Mouse (Mus musculus) embryonic facial prominence, embryonic 11.5 days (tissue): ENCODE measurements around the gene Anxa1. TPM values are rescaled to one million over a fixed set of nuclear protein-coding genes. Genes with fewer than 3 reads are reported as not detected.

Source experiments
- ATAC-seq: fragments of 200-750 bp; cut with Nextera tagmentation; replicated peaks from 2 replicates; pipeline ENCODE4 v1.8.0; 2017; ENCODE audit warnings: low read depth; ENCODE audit not compliant: insufficient number of reproducible peaks, low FRiP score, low TSS enrichment
- DNase-seq: peaks from one replicate; pipeline ENCODE4 v3.0.0-alpha.2; 2015; ENCODE audit warnings: low spot score
- H3K27ac ChIP-seq: fragments of 300-500 bp; sonication (generic); replicated peaks from 2 replicates; pipeline ENCODE4 v1.5.1; 2014; ENCODE audit warnings: mild to moderate bottlenecking, low read depth, low read length, control low read depth
- H3K27me3 ChIP-seq: fragments of 300-500 bp; sonication (generic); 2 replicates; pipeline ENCODE4 v1.6.1; 2014; ENCODE audit warnings: mild to moderate bottlenecking, low read length, moderate library complexity, mixed read lengths; ENCODE audit not compliant: control insufficient read depth, insufficient read depth
- H3K36me3 ChIP-seq: fragments of 300-500 bp; sonication (generic); replicated peaks from 2 replicates; pipeline ENCODE4 v1.6.1; 2014; ENCODE audit warnings: low read depth, mild to moderate bottlenecking, low read length, moderate library complexity, mixed read lengths; ENCODE audit not compliant: control insufficient read depth, insufficient read depth
- H3K4me1 ChIP-seq: fragments of 300-500 bp; sonication (generic); 2 replicates; pipeline ENCODE4 v1.6.1; 2014; ENCODE audit warnings: low read length, mixed read lengths; ENCODE audit not compliant: control insufficient read depth, insufficient read depth
- H3K4me2 ChIP-seq: fragments of 300-500 bp; sonication (generic); 2 replicates; pipeline ENCODE4 v1.6.1; 2014; ENCODE audit warnings: low read depth, mild to moderate bottlenecking, control low read depth, low read length, moderate library complexity
- H3K4me3 ChIP-seq: fragments of 300-500 bp; sonication (generic); 2 replicates; pipeline ENCODE4 v1.5.1; 2014; ENCODE audit warnings: low read depth, low read length, control low read depth
- H3K9ac ChIP-seq: fragments of 300-500 bp; sonication (generic); replicated peaks from 2 replicates; pipeline ENCODE4 v1.6.1; 2014; ENCODE audit warnings: mild to moderate bottlenecking, control low read depth, low read length
- H3K9me3 ChIP-seq: fragments of 300-500 bp; sonication (generic); replicated peaks from 2 replicates; pipeline ENCODE4 v1.6.1; 2016; ENCODE audit warnings: mild to moderate bottlenecking, low read length, inconsistent platforms, mixed read lengths; ENCODE audit not compliant: control insufficient read depth
- WGBS: fragments of 180-500 bp; shearing (Covaris S2); extraction: QIAGEN DNeasy Blood & Tissue Kit; methylation state at CpG from one replicate; pipeline ENCODE4 v1.1.7; 2014; 5-methylcytosine and 5-hydroxymethylcytosine counted together
- polyA plus RNA-seq: library from polyadenylated mRNA; unstranded; fragments of >200 nt; fragmentation: Nextera tagmentation; extraction: Ambion mirVana; gene quantifications from 2 replicates; pipeline ENCODE4 v1.2.1, GENCODE M21; 2014

Anxa1 gene
- polyA plus RNA-seq, 1 experiment from 2014 or later = 6.5 TPM

DNA sequence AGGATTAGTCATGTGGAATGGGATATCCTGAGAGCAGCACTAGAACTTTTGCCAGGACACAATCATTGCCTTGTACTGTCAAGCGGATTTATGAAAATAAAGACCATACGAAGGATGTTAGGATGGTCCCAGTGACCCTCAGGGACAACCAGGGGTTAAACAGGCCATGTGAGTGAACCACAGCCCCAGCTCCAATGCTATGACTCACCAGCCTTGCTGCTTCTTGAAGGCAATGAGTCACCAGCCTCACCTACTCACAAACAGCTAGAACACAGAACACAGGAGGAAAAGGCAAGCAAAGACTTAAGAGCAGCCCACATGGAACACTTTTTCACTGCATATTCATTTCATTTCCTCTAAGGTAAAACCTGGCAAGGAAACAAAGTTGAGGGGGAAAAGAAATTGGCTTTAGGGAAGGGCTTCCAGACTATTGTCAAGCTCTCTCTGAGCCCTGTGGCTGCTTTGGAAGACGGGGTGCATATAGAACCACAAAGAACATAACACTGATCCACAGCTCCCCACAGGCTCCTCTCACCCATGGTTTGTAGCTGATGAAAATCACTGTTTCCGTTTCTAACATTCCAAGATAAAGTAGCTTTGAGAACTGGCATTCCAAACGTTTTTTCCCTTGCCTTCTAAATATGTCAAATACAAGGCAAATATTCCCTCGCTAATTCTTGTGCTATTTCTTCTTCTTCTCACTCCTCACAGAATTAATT, 3.0 kb upstream of the Anxa1 start:
- no peak for DNase-seq
- Histone ChIP-seq H3K27me3 (no peaks in the 10 kb centered on the region), H3K9me3 (no peaks in the 10 kb centered on the region), H3K27ac (no peak overlapping the region), H3K36me3 (no peaks in the 10 kb centered on the region), H3K4me3 (no peak overlapping the region), H3K9ac (no peak overlapping the region), H3K4me1 (no peaks in the 10 kb centered on the region), H3K4me2 (no peak overlapping the region)
- 72% methylated on average over 6 of the region's 6 CpGs for WGBS
- ATAC-seq = no peak

DNA sequence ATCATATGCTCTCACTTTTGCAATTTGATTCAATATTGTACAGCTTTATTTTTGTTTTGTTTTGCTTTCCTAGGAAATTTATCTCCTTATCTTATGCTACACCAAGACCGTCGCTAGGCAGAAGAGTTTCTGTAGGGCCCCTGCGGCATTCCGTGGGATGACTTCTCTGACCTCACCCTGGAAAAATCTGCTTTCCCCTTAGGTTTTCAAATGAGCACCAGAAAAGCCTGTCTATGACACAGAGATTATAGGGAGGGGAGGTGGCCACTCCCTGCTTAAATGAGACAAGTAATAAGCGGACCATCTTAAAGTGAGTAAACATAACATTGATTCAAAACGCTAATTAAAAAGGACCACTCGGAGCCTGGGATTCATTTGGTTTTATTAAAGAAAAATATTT, 1.0 kb downstream of the Anxa1 start:
- no peaks in the 10 kb centered on the region for H3K36me3 ChIP-seq
- H3K27ac ChIP-seq = no peak overlapping the region
- no peaks in the 10 kb centered on the region for H3K9me3 ChIP-seq
- no peaks in the 10 kb centered on the region for H3K4me1 ChIP-seq
- WGBS = 68% methylated on average over 7 of the region's 7 CpGs
- no peak overlapping the region for H3K4me3 ChIP-seq
- ATAC-seq (no peak), DNase-seq (no peak)
- H3K9ac ChIP-seq = no peak overlapping the region
- H3K27me3 ChIP-seq = no peaks in the 10 kb centered on the region
- H3K4me2 ChIP-seq = no peak overlapping the region

- no peaks in the 10 kb centered on the region for H3K4me1 ChIP-seq
- H3K4me3 ChIP-seq = no peak overlapping the region
- no peak overlapping the region for H3K4me2 ChIP-seq
- DNase-seq = no peak
- no peaks in the 10 kb centered on the region for H3K27me3 ChIP-seq
- H3K27ac ChIP-seq = no peak overlapping the region
- ATAC-seq = no peak
- H3K9me3 ChIP-seq = no peaks in the 10 kb centered on the region
- H3K9ac ChIP-seq = no peak overlapping the region
- no peaks in the 10 kb centered on the region for H3K36me3 ChIP-seq
- 78% methylated on average over 6 of the region's 6 CpGs for WGBS
Observed at GRCm38 (mm10) chr19:20389245-20389644, 1.5 kb downstream of the Anxa1 start.

GRCm38 (mm10) chr19:20388276-20388675, 2.5 kb downstream of the Anxa1 start:
- no peak for DNase-seq
- no peak for ATAC-seq
- Histone ChIP-seq H3K27ac (no peak overlapping the region), H3K9ac (no peak overlapping the region), H3K27me3 (no peaks in the 10 kb centered on the region), H3K4me3 (no peak overlapping the region), H3K9me3 (no peaks in the 10 kb centered on the region), H3K4me1 (no peaks in the 10 kb centered on the region), H3K36me3 (no peaks in the 10 kb centered on the region), H3K4me2 (no peak overlapping the region)
- WGBS = 79% methylated on average over 6 of the region's 6 CpGs

GRCm38 (mm10) chr19:20386296-20386695, 4.4 kb downstream of the Anxa1 start:
- ATAC-seq (no peak), DNase-seq (no peak)
- no peak overlapping the region for H3K4me2 ChIP-seq
- no peaks in the 10 kb centered on the region for H3K4me1 ChIP-seq
- H3K36me3 ChIP-seq = no peaks in the 10 kb centered on the region
- WGBS = 91% methylated on average over 2 of the region's 2 CpGs
- H3K27me3 ChIP-seq = no peaks in the 10 kb centered on the region
- H3K4me3 ChIP-seq = no peak overlapping the region
- H3K9ac ChIP-seq = no peak overlapping the region
- no peak overlapping the region for H3K27ac ChIP-seq
- H3K9me3 ChIP-seq = no peaks in the 10 kb centered on the region

DNA sequence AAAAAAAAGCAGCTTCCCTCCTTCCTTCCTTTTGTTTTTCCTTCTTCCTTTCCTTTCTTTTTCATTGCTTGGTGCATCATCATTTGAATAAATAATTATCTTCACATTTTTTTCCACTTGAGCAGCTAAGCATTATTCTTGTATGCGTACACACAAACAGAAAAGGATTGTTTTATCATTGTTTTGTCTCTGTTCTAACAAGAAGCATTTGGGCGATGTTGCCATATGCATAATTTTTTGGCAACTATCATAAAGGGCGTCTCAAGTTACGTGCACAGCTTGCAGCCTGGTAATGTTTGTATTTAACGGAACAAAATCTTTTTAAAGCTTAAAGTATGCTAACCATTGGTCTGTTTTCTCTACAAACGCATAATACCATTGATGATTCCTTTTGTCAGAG, 5.1 kb downstream of the Anxa1 start:
- H3K4me2 ChIP-seq = no peak overlapping the region
- ATAC-seq (no peak), DNase-seq (no peak)
- H3K27ac ChIP-seq = no peak overlapping the region
- no peaks in the 10 kb centered on the region for H3K36me3 ChIP-seq
- no peaks in the 10 kb centered on the region for H3K27me3 ChIP-seq
- no peaks in the 10 kb centered on the region for H3K9me3 ChIP-seq
- H3K9ac ChIP-seq = no peak overlapping the region
- 85% methylated on average over 6 of the region's 6 CpGs for WGBS
- no peak overlapping the region for H3K4me3 ChIP-seq
- H3K4me1 ChIP-seq = no peaks in the 10 kb centered on the region

GRCm38 (mm10) chr19:20381207-20381752, 9.5 kb downstream of the Anxa1 start:
- Histone ChIP-seq H3K27me3 (no peaks in the 10 kb centered on the region), H3K36me3 (no peaks in the 10 kb centered on the region), H3K4me1 (no peaks in the 10 kb centered on the region), H3K4me2 (no peak overlapping the region), H3K9me3 (no peaks in the 10 kb centered on the region), H3K27ac (no peak overlapping the region), H3K9ac (no peak overlapping the region), H3K4me3 (no peak overlapping the region)
- DNase-seq (no peak), ATAC-seq (no peak)
- WGBS = 76% methylated on average over 2 of the region's 2 CpGs

GRCm38 (mm10) chr19:20370175-20370574, 20.6 kb downstream of the Anxa1 start:
- ATAC-seq (no peak), DNase-seq (no peak)
- 86% methylated on average over 2 of the region's 2 CpGs for WGBS
- no peaks in the 10 kb centered on the region for H3K4me1 ChIP-seq
- H3K36me3 ChIP-seq = no peaks in the 10 kb centered on the region
- H3K4me3 ChIP-seq = no peak overlapping the region
- H3K9ac ChIP-seq = no peak overlapping the region
- H3K27ac ChIP-seq = no peak overlapping the region
- H3K9me3 ChIP-seq = no peaks in the 10 kb centered on the region
- no peaks in the 10 kb centered on the region for H3K27me3 ChIP-seq
- no peak overlapping the region for H3K4me2 ChIP-seq
